Mouse (Mus musculus) limb, embryonic 14.5 days (tissue): ENCODE data around the gene Il4ra. TPM values are rescaled to one million over a fixed set of nuclear protein-coding genes. Genes with fewer than 3 reads are reported as not detected.

Experiments
- ATAC-seq: fragments of 200-750 bp; cut with Nextera tagmentation; 2 replicates; pipeline ENCODE4 v1.8.0; 2017; ENCODE audit warnings: low read depth, moderate number of reproducible peaks, moderate TSS enrichment; ENCODE audit not compliant: low FRiP score
- DNase-seq: peaks from one replicate; pipeline ENCODE4 v3.0.0-alpha.2; 2015; ENCODE audit warnings: low spot score
- H3K27ac ChIP-seq: fragments of 300-500 bp; sonication (generic); replicated peaks from 2 replicates; pipeline ENCODE4 v1.5.1; 2014; ENCODE audit warnings: low read depth, mild to moderate bottlenecking, low read length, moderate library complexity, mixed read lengths
- H3K27me3 ChIP-seq: fragments of 300-500 bp; sonication (generic); 2 replicates; pipeline ENCODE4 v1.6.1; 2014; ENCODE audit warnings: low read length, mixed read lengths; ENCODE audit not compliant: control insufficient read depth, insufficient read depth
- H3K36me3 ChIP-seq: fragments of 300-500 bp; sonication (generic); 2 replicates; pipeline ENCODE4 v1.6.1; 2014; ENCODE audit warnings: mild to moderate bottlenecking, low read length, moderate library complexity, mixed read lengths; ENCODE audit not compliant: control insufficient read depth, insufficient read depth
- H3K4me1 ChIP-seq: fragments of 300-500 bp; sonication (generic); 2 replicates; pipeline ENCODE4 v1.6.1; 2014; ENCODE audit warnings: antibody characterized with exemption, low read length, mixed read lengths; ENCODE audit not compliant: control insufficient read depth, insufficient read depth
- H3K4me2 ChIP-seq: fragments of 300-500 bp; sonication (generic); replicated peaks from 2 replicates; pipeline ENCODE4 v1.6.1; 2014; ENCODE audit warnings: low read depth, mild to moderate bottlenecking, low read length, moderate library complexity; ENCODE audit not compliant: severe bottlenecking
- H3K4me3 ChIP-seq: fragments of 300-500 bp; sonication (generic); replicated peaks from 2 replicates; pipeline ENCODE4 v1.5.1; 2014; ENCODE audit warnings: low read length
- H3K9ac ChIP-seq: fragments of 300-500 bp; sonication (generic); 2 replicates; pipeline ENCODE4 v1.6.1; 2014; ENCODE audit warnings: mild to moderate bottlenecking, low read depth, low read length, moderate library complexity; ENCODE audit not compliant: severe bottlenecking
- H3K9me3 ChIP-seq: fragments of 300-500 bp; sonication (generic); 2 replicates; pipeline ENCODE4 v1.6.1; 2016; ENCODE audit warnings: low read length; ENCODE audit not compliant: control insufficient read depth
- POLR2A ChIP-seq: fragments of 200-500 bp; IDR thresholded peaks from 2 replicates; pipeline ENCODE4 v1.8.0; 2012; ENCODE audit warnings: inconsistent platforms, mild to moderate bottlenecking, moderate library complexity, borderline replicate concordance; ENCODE audit not compliant: insufficient read depth, insufficient read length; ENCODE audit errors: extremely low read depth
- WGBS: fragments of 180-500 bp; shearing (Covaris S2); extraction: QIAGEN DNeasy Blood & Tissue Kit; methylation state at CpG from one replicate; pipeline ENCODE4 v1.1.7; 2014; 5-methylcytosine and 5-hydroxymethylcytosine counted together
- polyA plus RNA-seq, 2 experiments: library from polyadenylated mRNA; depleted of rRNA in 1 of 2; stranded (reverse) in 1 of 2; unstranded in 1 of 2; fragments of >200 nt; fragmentation: Nextera tagmentation in 1 of 2; extraction: Ambion mirVana in 1 of 2; gene quantifications; 2 replicates each; pipeline versions ENCODE4 v1.2.1 to v1.2.3; 2012 to 2014

Gene Il4ra
- polyA plus RNA-seq, 2 experiments = 7.3 to 8.6 TPM

DNA sequence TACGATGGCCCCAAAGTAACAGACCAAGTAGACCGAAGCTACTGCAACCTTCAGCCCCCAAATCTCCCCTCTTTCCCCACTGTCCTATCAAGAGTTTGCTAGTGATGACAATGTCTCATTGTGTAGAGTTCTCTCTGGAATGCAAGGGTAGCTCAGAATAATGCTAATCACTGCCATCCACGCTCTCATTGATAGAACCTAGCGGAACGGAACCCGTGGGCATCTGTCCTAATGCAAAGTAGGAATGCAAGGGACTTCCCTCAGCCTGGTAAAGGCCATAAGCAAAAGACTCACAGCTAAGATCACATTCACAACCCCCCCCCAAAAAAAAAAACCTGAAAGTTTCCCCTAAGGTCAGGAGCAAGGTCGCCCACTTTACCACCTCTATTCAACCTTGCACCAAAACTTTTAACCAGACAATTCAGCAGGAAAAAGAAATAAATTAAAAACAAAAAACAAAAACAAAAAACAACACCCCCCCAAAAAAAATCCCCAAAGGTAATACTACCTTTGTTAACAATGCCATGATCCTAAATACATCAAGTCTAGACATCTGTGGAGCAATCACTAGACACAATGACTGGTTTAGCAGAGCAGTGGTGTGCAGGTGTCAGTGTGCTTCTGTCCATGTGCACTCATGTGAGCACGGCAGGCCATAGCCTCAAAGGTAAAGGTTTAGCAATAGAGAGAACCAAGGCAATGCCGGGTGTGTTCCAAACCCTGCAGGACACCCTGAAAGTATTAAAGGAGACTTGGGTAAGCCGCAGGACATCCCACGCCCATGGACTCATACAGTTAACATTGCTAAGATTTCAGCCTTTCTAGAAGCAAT lies 45.8 kb downstream of the Il4ra start:
- H3K4me2 ChIP-seq = no peak overlapping the region
- H3K27me3 ChIP-seq = no peaks in the 10 kb centered on the region
- no peaks in the 10 kb centered on the region for H3K36me3 ChIP-seq
- 88% methylated on average over 11 of the region's 11 CpGs for WGBS
- ATAC-seq (no peak), DNase-seq (no peak)
- H3K9me3 ChIP-seq = no peaks in the 10 kb centered on the region
- H3K9ac ChIP-seq = no peak overlapping the region
- no peaks in the 10 kb centered on the region for H3K4me1 ChIP-seq
- H3K4me3 ChIP-seq = no peak overlapping the region
- H3K27ac ChIP-seq = no peak overlapping the region
- no peak for TF ChIP-seq POLR2A

DNA sequence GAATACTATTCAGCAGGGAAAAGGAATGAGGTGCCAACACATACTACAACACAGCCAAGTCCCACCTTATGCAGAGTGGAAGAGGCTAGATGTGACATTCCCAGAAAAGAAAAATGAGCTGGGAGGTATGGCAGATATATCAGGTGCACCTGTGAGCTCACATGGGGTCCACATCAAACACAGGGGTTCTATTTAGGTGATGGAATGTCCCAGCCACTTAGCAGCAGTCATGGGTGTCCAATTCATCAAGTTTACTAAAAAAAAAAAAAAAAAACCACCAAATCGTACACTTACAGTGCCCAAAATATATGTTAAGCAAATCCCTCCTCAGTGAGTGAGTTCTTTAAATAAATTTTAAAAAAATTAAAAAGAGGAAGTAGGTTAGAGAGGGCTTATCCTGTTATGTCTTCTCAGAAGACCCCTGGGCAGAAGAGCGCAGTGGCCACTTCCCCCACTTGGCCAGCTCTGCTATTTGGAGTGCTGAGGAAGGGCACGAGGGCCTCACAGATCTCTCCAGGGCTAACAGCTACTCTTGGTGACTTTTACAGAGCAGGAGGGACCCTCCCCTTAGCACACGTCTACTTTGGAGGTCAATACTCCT lies 47.6 kb downstream of the Il4ra start:
- ATAC-seq = no peak
- no peak overlapping the region for H3K27ac ChIP-seq
- H3K9ac ChIP-seq = no peak overlapping the region
- H3K4me1 ChIP-seq = no peaks in the 10 kb centered on the region
- no peak overlapping the region for H3K4me3 ChIP-seq
- no peak for DNase-seq
- H3K36me3 ChIP-seq = no peaks in the 10 kb centered on the region
- 61% methylated on average over 4 of the region's 4 CpGs for WGBS
- TF ChIP-seq POLR2A = no peak
- H3K9me3 ChIP-seq = no peaks in the 10 kb centered on the region
- H3K27me3 ChIP-seq = no peaks in the 10 kb centered on the region
- H3K4me2 ChIP-seq = no peak overlapping the region

- H3K27ac ChIP-seq = no peak overlapping the region
- TF ChIP-seq POLR2A = no peak
- H3K4me3 ChIP-seq = no peak overlapping the region
- no peak overlapping the region for H3K4me2 ChIP-seq
- 75% methylated on average over 10 of the region's 10 CpGs for WGBS
- ATAC-seq = no peak
- H3K27me3 ChIP-seq = no peaks in the 10 kb centered on the region
- no peaks in the 10 kb centered on the region for H3K9me3 ChIP-seq
- no peak overlapping the region for H3K9ac ChIP-seq
- H3K4me1 ChIP-seq = no peaks in the 10 kb centered on the region
- no peaks in the 10 kb centered on the region for H3K36me3 ChIP-seq
- DNase-seq = no peak
Measured at GRCm38 (mm10) chr7:125600136-125600535, 48.2 kb downstream of the Il4ra start.

GRCm38 (mm10) chr7:125600612-125601279 lies 48.8 kb downstream of the Il4ra start:
- TF ChIP-seq POLR2A = no peak
- WGBS = 47% methylated on average over 6 of the region's 6 CpGs
- no peak for ATAC-seq

GRCm38 (mm10) chr7:125601280-125601670 lies 49.4 kb downstream of the Il4ra start:
- no peak overlapping the region for H3K4me2 ChIP-seq
- H3K36me3 ChIP-seq = no peaks in the 10 kb centered on the region
- no peak overlapping the region for H3K27ac ChIP-seq
- H3K4me3 ChIP-seq = no peak overlapping the region
- no peaks in the 10 kb centered on the region for H3K4me1 ChIP-seq
- DNase-seq = no peak
- WGBS = 88% methylated on average over 6 of the region's 6 CpGs
- no peaks in the 10 kb centered on the region for H3K27me3 ChIP-seq
- no peak overlapping the region for H3K9ac ChIP-seq
- ATAC-seq = no peak
- TF ChIP-seq POLR2A = no peak
- no peaks in the 10 kb centered on the region for H3K9me3 ChIP-seq

More at GRCm38 (mm10) chr7:125600612-125601279, 48.8 kb downstream of the Il4ra start:
- Histone ChIP-seq H3K4me3 (no peak overlapping the region), H3K36me3 (no peaks in the 10 kb centered on the region), H3K9me3 (no peaks in the 10 kb centered on the region), H3K27ac (no peak overlapping the region), H3K27me3 (no peaks in the 10 kb centered on the region), H3K4me2 (no peak overlapping the region), H3K4me1 (no peaks in the 10 kb centered on the region), H3K9ac (no peak overlapping the region)
- DNase-seq = no peak
